Mouse (Mus musculus): Measurements from ENCODE around the gene Abhd16a. TPM values are rescaled to one million over a fixed set of nuclear protein-coding genes. Genes with fewer than 3 reads are reported as not detected.
A peak's percentile ranks its signal among the peaks of the same experiment; 100 is the strongest.

The Abhd16a gene
- 79.7 and 80.9 TPM in 2 replicates for polyA plus RNA-seq (2014; fragmentation: Nextera tagmentation; extraction: Ambion mirVana)

GRCm38 (mm10) chr17:35088825-35089644 is at the start of gene Abhd16a:
Gene Abhd16a, plus strand, starts transcription at chr17:35089263.
- peak; percentile 98 for DNase-seq
- ATAC-seq (ENCODE audit: insufficient read depth), result peak; percentile 99
- H3K4me3 ChIP-seq (ENCODE audit: low read depth, low read length), result peak within 1 kb of the TSS; percentile 63
- H3K9ac ChIP-seq, result peak within 1 kb of the TSS; percentile 84
- H3K27me3 ChIP-seq (ENCODE audit: insufficient read depth, low read length), result no peaks in the 10 kb centered on the region
- WGBS, result 3% methylated on average over 67 of the region's 67 CpGs
- H3K4me1 ChIP-seq (ENCODE audit: insufficient read depth), result peaks cover 7% of the 10 kb centered on the region
- peak within 1 kb of the TSS; percentile 63 for H3K4me2 ChIP-seq
- H3K27ac ChIP-seq (ENCODE audit: low read depth), result peak within 1 kb of the TSS; percentile 96
- peaks cover 23% of the 10 kb centered on the region for H3K36me3 ChIP-seq (ENCODE audit: insufficient read depth)
- peak; percentile 5; the same call in 1 of the 2 replicates for TF ChIP-seq CTCF (IDR thresholded peaks at IDR 0.05; ENCODE audit: low read depth)
- H3K9me3 ChIP-seq (ENCODE audit: low read depth, low read length), result no peaks in the 10 kb centered on the region

GRCm38 (mm10) chr17:35043794-35044193 is 45.3 kb upstream of the Abhd16a start:
- H3K9ac ChIP-seq, result no peak overlapping the region
- no peak overlapping the region; the same call in 1 of the 2 replicates for H3K27ac ChIP-seq (ENCODE audit: low read depth)
- no peaks in the 10 kb centered on the region for H3K27me3 ChIP-seq (ENCODE audit: insufficient read depth, low read length)
- no peaks in the 10 kb centered on the region for H3K9me3 ChIP-seq (ENCODE audit: low read depth, low read length)
- H3K4me2 ChIP-seq, result no peak overlapping the region
- DNase-seq (no peak), ATAC-seq (ENCODE audit: insufficient read depth) (no peak)
- TF ChIP-seq CTCF (IDR thresholded peaks at IDR 0.05; ENCODE audit: low read depth), result no peak
- 72% methylated on average over 4 of the region's 4 CpGs for WGBS
- no peak overlapping the region for H3K4me3 ChIP-seq (ENCODE audit: low read depth, low read length)
- H3K36me3 ChIP-seq (ENCODE audit: insufficient read depth), result no peaks in the 10 kb centered on the region
- H3K4me1 ChIP-seq (ENCODE audit: insufficient read depth), result peaks cover 17% of the 10 kb centered on the region

GRCm38 (mm10) chr17:35044904-35045806 is 43.9 kb upstream of the Abhd16a start:
- WGBS, result 74% methylated on average over 7 of the region's 7 CpGs
- Histone ChIP-seq H3K36me3 (ENCODE audit: insufficient read depth) (no peaks in the 10 kb centered on the region), H3K9me3 (ENCODE audit: low read depth, low read length) (no peaks in the 10 kb centered on the region), H3K4me3 (ENCODE audit: low read depth, low read length) (peak overlapping the region; percentile 63), H3K27ac (ENCODE audit: low read depth) (peak overlapping the region; percentile 99), H3K4me1 (ENCODE audit: insufficient read depth) (peaks cover 23% of the 10 kb centered on the region), H3K27me3 (ENCODE audit: insufficient read depth, low read length) (no peaks in the 10 kb centered on the region), H3K4me2 (peak overlapping the region; percentile 99), H3K9ac (peak overlapping the region; percentile 94)
- no peak for TF ChIP-seq CTCF (IDR thresholded peaks at IDR 0.05; ENCODE audit: low read depth)
- ATAC-seq (ENCODE audit: insufficient read depth) (no peak), DNase-seq (no peak)

GRCm38 (mm10) chr17:35045807-35046680 is 43.0 kb upstream of the Abhd16a start:
- Histone ChIP-seq H3K4me1 (ENCODE audit: insufficient read depth) (peaks cover 23% of the 10 kb centered on the region), H3K9ac (peak overlapping the region; percentile 94), H3K36me3 (ENCODE audit: insufficient read depth) (no peaks in the 10 kb centered on the region), H3K27ac (ENCODE audit: low read depth) (peak overlapping the region; percentile 99), H3K4me3 (ENCODE audit: low read depth, low read length) (peak overlapping the region; percentile 63), H3K4me2 (peak overlapping the region; percentile 99), H3K27me3 (ENCODE audit: insufficient read depth, low read length) (no peaks in the 10 kb centered on the region), H3K9me3 (ENCODE audit: low read depth, low read length) (no peaks in the 10 kb centered on the region)
- ATAC-seq (ENCODE audit: insufficient read depth), result peak; percentile 73
- TF ChIP-seq CTCF (IDR thresholded peaks at IDR 0.05; ENCODE audit: low read depth), result no peak
- no peak for DNase-seq
- WGBS, result 3% methylated on average over 48 of the region's 48 CpGs

- no peak for TF ChIP-seq CTCF (IDR thresholded peaks at IDR 0.05; ENCODE audit: low read depth)
- ATAC-seq (ENCODE audit: insufficient read depth) (peak; percentile 94), DNase-seq (peak; percentile 100)
- Histone ChIP-seq H3K9ac (peak within 1 kb of the TSS; percentile 94), H3K4me3 (ENCODE audit: low read depth, low read length) (peak within 1 kb of the TSS; percentile 63), H3K4me1 (ENCODE audit: insufficient read depth) (peaks cover 24% of the 10 kb centered on the region), H3K27me3 (ENCODE audit: insufficient read depth, low read length) (no peaks in the 10 kb centered on the region), H3K4me2 (peak within 1 kb of the TSS; percentile 99), H3K9me3 (ENCODE audit: low read depth, low read length) (no peaks in the 10 kb centered on the region), H3K36me3 (ENCODE audit: insufficient read depth) (no peaks in the 10 kb centered on the region), H3K27ac (ENCODE audit: low read depth) (peak within 1 kb of the TSS; percentile 99)
- 2% methylated on average over 33 of the region's 33 CpGs for WGBS
These were observed 42.2 kb upstream of the Abhd16a start, which contains the start of gene Msh5 for GRCm38 (mm10) chr17:35046681-35047455. Gene Msh5, minus strand, starts transcription at chr17:35046745.

GRCm38 (mm10) chr17:35047688-35048087 is 41.4 kb upstream of the Abhd16a start:
- Histone ChIP-seq H3K4me3 (ENCODE audit: low read depth, low read length) (no peak overlapping the region), H3K4me2 (peak overlapping the region; percentile 99), H3K36me3 (ENCODE audit: insufficient read depth) (peaks cover 7% of the 10 kb centered on the region), H3K9me3 (ENCODE audit: low read depth, low read length) (no peaks in the 10 kb centered on the region), H3K27ac (ENCODE audit: low read depth) (peak overlapping the region; percentile 99), H3K4me1 (ENCODE audit: insufficient read depth) (peaks cover 29% of the 10 kb centered on the region), H3K27me3 (ENCODE audit: insufficient read depth, low read length) (no peaks in the 10 kb centered on the region), H3K9ac (peak overlapping the region; percentile 6; the same call in 1 of the 2 replicates)
- ATAC-seq (ENCODE audit: insufficient read depth) (no peak), DNase-seq (no peak)
- 31% methylated on average over 1 of the region's 1 CpGs for WGBS
- TF ChIP-seq CTCF (IDR thresholded peaks at IDR 0.05; ENCODE audit: low read depth), result no peak

Data from lung, embryonic 14.5 days (tissue).